Mouse (Mus musculus) limb, embryonic 14.5 days (tissue): ENCODE results near the gene Vdac1. TPM values are rescaled to one million over a fixed set of nuclear protein-coding genes. Genes with fewer than 3 reads are reported as not detected.

Experiments
- ATAC-seq: fragments of 200-750 bp; cut with Nextera tagmentation; 2 replicates; pipeline ENCODE4 v1.8.0; 2017; ENCODE audit warnings: low read depth, moderate number of reproducible peaks, moderate TSS enrichment; ENCODE audit not compliant: low FRiP score
- DNase-seq: peaks from one replicate; pipeline ENCODE4 v3.0.0-alpha.2; 2015; ENCODE audit warnings: low spot score
- H3K27ac ChIP-seq: fragments of 300-500 bp; sonication (generic); replicated peaks from 2 replicates; pipeline ENCODE4 v1.5.1; 2014; ENCODE audit warnings: low read depth, mild to moderate bottlenecking, low read length, moderate library complexity, mixed read lengths
- H3K27me3 ChIP-seq: fragments of 300-500 bp; sonication (generic); 2 replicates; pipeline ENCODE4 v1.6.1; 2014; ENCODE audit warnings: low read length, mixed read lengths; ENCODE audit not compliant: control insufficient read depth, insufficient read depth
- H3K36me3 ChIP-seq: fragments of 300-500 bp; sonication (generic); 2 replicates; pipeline ENCODE4 v1.6.1; 2014; ENCODE audit warnings: mild to moderate bottlenecking, low read length, moderate library complexity, mixed read lengths; ENCODE audit not compliant: control insufficient read depth, insufficient read depth
- H3K4me1 ChIP-seq: fragments of 300-500 bp; sonication (generic); 2 replicates; pipeline ENCODE4 v1.6.1; 2014; ENCODE audit warnings: antibody characterized with exemption, low read length, mixed read lengths; ENCODE audit not compliant: control insufficient read depth, insufficient read depth
- H3K4me2 ChIP-seq: fragments of 300-500 bp; sonication (generic); replicated peaks from 2 replicates; pipeline ENCODE4 v1.6.1; 2014; ENCODE audit warnings: low read depth, mild to moderate bottlenecking, low read length, moderate library complexity; ENCODE audit not compliant: severe bottlenecking
- H3K4me3 ChIP-seq: fragments of 300-500 bp; sonication (generic); replicated peaks from 2 replicates; pipeline ENCODE4 v1.5.1; 2014; ENCODE audit warnings: low read length
- H3K9ac ChIP-seq: fragments of 300-500 bp; sonication (generic); 2 replicates; pipeline ENCODE4 v1.6.1; 2014; ENCODE audit warnings: mild to moderate bottlenecking, low read depth, low read length, moderate library complexity; ENCODE audit not compliant: severe bottlenecking
- H3K9me3 ChIP-seq: fragments of 300-500 bp; sonication (generic); 2 replicates; pipeline ENCODE4 v1.6.1; 2016; ENCODE audit warnings: low read length; ENCODE audit not compliant: control insufficient read depth
- POLR2A ChIP-seq: fragments of 200-500 bp; IDR thresholded peaks from 2 replicates; pipeline ENCODE4 v1.8.0; 2012; ENCODE audit warnings: inconsistent platforms, mild to moderate bottlenecking, moderate library complexity, borderline replicate concordance; ENCODE audit not compliant: insufficient read depth, insufficient read length; ENCODE audit errors: extremely low read depth
- WGBS: fragments of 180-500 bp; shearing (Covaris S2); extraction: QIAGEN DNeasy Blood & Tissue Kit; methylation state at CpG from one replicate; pipeline ENCODE4 v1.1.7; 2014; 5-methylcytosine and 5-hydroxymethylcytosine counted together
- polyA plus RNA-seq, 2 experiments: library from polyadenylated mRNA; depleted of rRNA in 1 of 2; stranded (reverse) in 1 of 2; unstranded in 1 of 2; fragments of >200 nt; fragmentation: Nextera tagmentation in 1 of 2; extraction: Ambion mirVana in 1 of 2; gene quantifications; 2 replicates each; pipeline versions ENCODE4 v1.2.1 to v1.2.3; 2012 to 2014

The Vdac1 gene
- polyA plus RNA-seq (2012; rRNA removed) (157 and 158 TPM in 2 replicates), polyA plus RNA-seq (2014; fragmentation: Nextera tagmentation; extraction: Ambion mirVana) (207 and 218 TPM in 2 replicates)

GRCm38 (mm10) chr11:52360471-52361277 lies at the start of gene Vdac1:
Gene Vdac1, plus strand, starts transcription at chr11:52360860.
- H3K27me3 ChIP-seq = no peaks in the 10 kb centered on the region
- peak; percentile 41; the same call in 1 of the 2 replicates for TF ChIP-seq POLR2A
- H3K9me3 ChIP-seq = no peaks in the 10 kb centered on the region
- H3K4me3 ChIP-seq = peak within 1 kb of the TSS; percentile 97
- DNase-seq = peak; percentile 87
- WGBS = under 1% methylated on average over 84 of the region's 84 CpGs
- H3K4me2 ChIP-seq = peak within 1 kb of the TSS; percentile 85
- H3K4me1 ChIP-seq = peaks cover 34% of the 10 kb centered on the region
- H3K36me3 ChIP-seq = no peaks in the 10 kb centered on the region
- ATAC-seq = peak; percentile 93
- peak within 1 kb of the TSS; percentile 88 for H3K27ac ChIP-seq
- H3K9ac ChIP-seq = peak within 1 kb of the TSS; percentile 94

- Histone ChIP-seq H3K4me1 (no peaks in the 10 kb centered on the region; the same call in 1 of the 2 replicates), H3K4me3 (no peak overlapping the region), H3K27me3 (no peaks in the 10 kb centered on the region), H3K4me2 (0 out of 2 replicates have a peak overlapping the region, but pooled peaks have one; percentile 5), H3K27ac (no peak overlapping the region), H3K36me3 (no peaks in the 10 kb centered on the region), H3K9me3 (no peaks in the 10 kb centered on the region), H3K9ac (no peak overlapping the region)
- DNase-seq (no peak), ATAC-seq (no peak)
- TF ChIP-seq POLR2A = no peak
- WGBS = 18% methylated on average over 26 of the region's 26 CpGs
Observed at GRCm38 (mm10) chr11:52314102-52314793, 46.4 kb upstream of the Vdac1 start.

DNA sequence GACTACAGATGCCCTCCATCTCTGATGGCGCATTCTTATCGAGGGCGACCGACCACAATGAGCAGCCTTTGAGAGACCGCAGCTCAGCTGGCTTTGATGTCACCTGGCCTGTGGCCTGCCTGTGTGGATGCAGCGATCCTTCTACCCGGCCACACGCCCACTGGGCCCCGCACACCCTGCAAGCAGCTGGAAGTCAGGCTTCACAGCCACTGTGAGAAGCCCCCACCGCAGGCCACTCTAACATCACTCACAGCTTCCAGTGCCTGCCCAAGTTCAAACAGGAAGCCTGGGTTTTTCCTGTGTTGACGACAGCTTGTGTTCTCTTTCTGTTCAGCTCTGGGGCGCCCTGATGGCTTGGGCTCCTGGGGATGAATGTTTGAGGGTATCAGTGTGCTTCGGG lies 42.2 kb upstream of the Vdac1 start:
- Histone ChIP-seq H3K27me3 (no peaks in the 10 kb centered on the region), H3K36me3 (no peaks in the 10 kb centered on the region), H3K4me1 (no peaks in the 10 kb centered on the region; the same call in 1 of the 2 replicates), H3K4me3 (no peak overlapping the region), H3K9me3 (no peaks in the 10 kb centered on the region), H3K27ac (no peak overlapping the region), H3K9ac (no peak overlapping the region), H3K4me2 (no peak overlapping the region)
- WGBS = 65% methylated on average over 13 of the region's 13 CpGs
- DNase-seq = no peak
- no peak for ATAC-seq
- TF ChIP-seq POLR2A = no peak

DNA sequence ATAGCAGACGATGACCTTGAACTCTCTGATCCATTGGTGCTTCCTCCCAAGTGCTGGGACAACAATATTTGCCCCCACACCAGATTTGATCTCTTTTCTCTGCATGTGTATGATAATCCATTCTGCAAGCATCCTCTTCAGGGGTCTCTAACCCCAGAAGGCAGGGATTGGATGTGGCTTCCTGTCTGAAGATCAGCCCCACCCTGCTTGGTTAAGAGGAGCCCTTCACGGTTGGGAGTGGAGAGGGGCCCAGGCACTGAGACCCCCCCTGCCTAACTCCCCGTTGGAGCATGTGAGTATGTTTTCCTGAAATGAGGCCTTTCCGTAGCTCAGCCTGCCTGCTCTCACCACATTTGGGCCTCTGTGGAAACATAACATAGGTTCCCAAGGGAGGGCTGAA lies 41.0 kb upstream of the Vdac1 start:
- no peak for ATAC-seq
- Histone ChIP-seq H3K9ac (no peak overlapping the region), H3K4me2 (no peak overlapping the region), H3K9me3 (no peaks in the 10 kb centered on the region), H3K27ac (no peak overlapping the region), H3K4me1 (no peaks in the 10 kb centered on the region; the same call in 1 of the 2 replicates), H3K4me3 (no peak overlapping the region), H3K36me3 (no peaks in the 10 kb centered on the region), H3K27me3 (no peaks in the 10 kb centered on the region)
- DNase-seq = no peak
- TF ChIP-seq POLR2A = no peak
- 67% methylated on average over 4 of the region's 4 CpGs for WGBS

- 88% methylated on average over 4 of the region's 4 CpGs for WGBS
- TF ChIP-seq POLR2A = no peak
Observed at GRCm38 (mm10) chr11:52320529-52320928, 40.1 kb upstream of the Vdac1 start.

More at GRCm38 (mm10) chr11:52320529-52320928, 40.1 kb upstream of the Vdac1 start:
- Histone ChIP-seq H3K9ac (no peak overlapping the region), H3K4me2 (no peak overlapping the region), H3K4me1 (no peaks in the 10 kb centered on the region; the same call in 1 of the 2 replicates), H3K27me3 (no peaks in the 10 kb centered on the region), H3K9me3 (no peaks in the 10 kb centered on the region), H3K27ac (no peak overlapping the region), H3K36me3 (no peaks in the 10 kb centered on the region), H3K4me3 (no peak overlapping the region)
- DNase-seq (no peak), ATAC-seq (no peak)
